Mouse (Mus musculus) erythroid progenitor cell, adult 5-6 weeks (primary cell): ENCODE results near the gene Bet1l. TPM values are rescaled to one million over a fixed set of nuclear protein-coding genes. Genes with fewer than 3 reads are reported as not detected.

Experiments
- ATAC-seq: replicated peaks from 2 replicates; pipeline ENCODE4 v1.8.0; 2016; ENCODE audit warnings: moderate number of reproducible peaks, mild to moderate bottlenecking, moderate TSS enrichment, inconsistent platforms; ENCODE audit not compliant: poor library complexity, low FRiP score, severe bottlenecking
- total RNA-seq, 2 experiments: library from RNA; stranded (forward) in 1 of 2; stranded (reverse) in 1 of 2; fragments of 150-400 nt in 1 of 2; fragments of 186-747, 209-891 nt in 1 of 2; gene quantifications; 2 replicates each; pipeline versions ENCODE4 v1.2.3 to v1.2.4; 2015 to 2017; ENCODE audit warnings: low replicate concordance in 2 of 2

Gene Bet1l
- total RNA-seq, 2 experiments from 2014 or later, result 9.2 to 9.4 TPM

DNA sequence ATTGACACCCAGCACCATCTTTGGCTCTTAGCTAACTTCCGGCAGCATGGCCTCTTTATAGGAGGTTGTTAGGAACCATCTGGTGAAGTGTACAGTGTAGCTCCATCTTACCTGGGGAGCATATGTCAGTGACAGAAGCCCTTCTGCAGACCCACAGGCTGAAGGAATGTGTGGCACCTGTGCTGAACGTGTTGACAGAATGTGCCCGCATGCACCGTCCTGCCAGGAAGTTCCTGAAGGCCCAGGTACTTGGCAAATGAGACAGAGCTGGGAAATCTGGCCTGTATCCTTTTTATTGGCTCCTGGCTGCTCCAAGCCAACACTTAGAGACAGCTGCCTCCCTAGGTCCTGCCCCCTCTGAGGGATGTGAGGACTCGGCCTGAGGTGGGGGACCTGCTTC is 3.4 kb upstream of the Bet1l start:
- ATAC-seq, result no peak

DNA sequence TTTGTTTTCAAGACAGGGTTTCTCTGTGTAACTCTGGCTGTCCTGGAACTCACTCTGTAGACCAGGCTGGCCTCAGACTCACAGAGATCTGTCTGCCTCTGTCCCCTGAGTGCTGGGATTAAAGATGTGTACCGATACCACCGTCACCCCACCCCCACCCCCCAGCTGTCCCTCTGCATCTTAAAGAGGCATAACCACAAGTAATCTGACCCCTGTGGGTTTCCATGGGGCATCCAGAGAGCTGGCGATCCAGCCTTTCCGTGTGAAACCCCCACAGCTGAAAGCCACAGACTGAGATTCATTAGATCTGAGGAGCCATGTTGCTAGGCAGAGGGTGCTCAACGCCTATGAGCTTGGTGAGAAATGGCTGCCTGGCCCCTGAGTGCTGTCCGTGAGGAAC is 2.6 kb upstream of the Bet1l start:
- ATAC-seq, result no peak

DNA sequence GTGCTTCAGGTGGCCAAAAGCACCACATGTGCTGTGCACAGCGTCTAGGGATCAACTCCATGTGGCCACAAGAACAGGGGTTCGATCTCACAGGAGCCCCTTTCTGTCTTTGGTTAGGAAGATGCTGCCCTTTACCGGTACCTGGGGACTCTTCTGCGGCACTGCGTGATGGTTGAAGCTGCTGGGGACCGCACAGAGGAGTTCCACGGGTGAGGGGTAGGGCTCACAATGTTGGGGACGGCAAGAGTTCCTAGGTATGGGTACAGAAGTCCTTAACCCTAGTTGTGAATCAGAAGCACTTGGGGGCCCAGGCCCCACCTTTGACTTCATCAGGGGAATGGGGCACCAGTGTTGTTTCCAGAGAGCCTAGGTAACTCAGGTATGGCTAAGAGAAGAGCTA is 1.4 kb upstream of the Bet1l start:
- ATAC-seq, result no peak

DNA sequence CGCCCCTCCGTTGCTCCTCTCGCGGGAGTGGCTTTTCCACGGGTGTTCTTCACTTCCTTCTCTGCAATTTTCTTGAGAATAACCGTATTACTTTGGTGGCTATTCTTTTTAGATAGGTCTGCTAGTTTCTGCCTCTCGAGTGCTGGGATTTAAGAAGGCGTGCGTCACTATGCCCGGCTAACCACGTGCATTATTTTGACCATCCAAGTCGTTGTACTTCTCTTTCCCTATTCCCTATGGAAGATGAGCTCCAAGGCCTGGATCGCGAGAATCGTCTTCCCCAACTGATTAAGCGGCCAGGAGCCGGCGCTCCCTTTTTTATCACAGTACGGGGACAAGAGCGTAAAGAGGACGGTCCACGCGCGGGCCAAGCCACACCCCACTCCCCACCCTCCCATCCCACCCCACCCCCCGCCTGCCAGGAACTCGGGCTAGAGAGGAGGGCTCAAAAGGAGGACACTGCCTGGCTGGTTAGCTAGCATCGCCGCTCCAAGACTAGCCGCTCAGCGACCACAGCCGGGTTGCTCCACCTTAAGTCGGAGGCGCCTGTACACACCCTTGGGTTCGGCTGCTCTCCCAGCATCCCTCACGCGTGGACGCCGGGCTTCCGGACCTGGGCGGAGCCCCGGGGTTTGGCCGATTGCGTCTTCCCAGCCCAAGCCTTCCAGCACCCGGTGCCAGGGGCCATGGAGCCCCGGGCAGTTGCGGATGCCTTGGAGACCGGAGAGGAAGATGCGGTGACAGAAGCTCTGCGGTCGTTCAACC is 410 bp downstream of the Bet1l start, which contains the start of gene Ric8a:
TSS of gene Ric8a (plus strand) at position 173 of the 765 bp plus-strand sequence.
- peak; percentile 76 for ATAC-seq

DNA sequence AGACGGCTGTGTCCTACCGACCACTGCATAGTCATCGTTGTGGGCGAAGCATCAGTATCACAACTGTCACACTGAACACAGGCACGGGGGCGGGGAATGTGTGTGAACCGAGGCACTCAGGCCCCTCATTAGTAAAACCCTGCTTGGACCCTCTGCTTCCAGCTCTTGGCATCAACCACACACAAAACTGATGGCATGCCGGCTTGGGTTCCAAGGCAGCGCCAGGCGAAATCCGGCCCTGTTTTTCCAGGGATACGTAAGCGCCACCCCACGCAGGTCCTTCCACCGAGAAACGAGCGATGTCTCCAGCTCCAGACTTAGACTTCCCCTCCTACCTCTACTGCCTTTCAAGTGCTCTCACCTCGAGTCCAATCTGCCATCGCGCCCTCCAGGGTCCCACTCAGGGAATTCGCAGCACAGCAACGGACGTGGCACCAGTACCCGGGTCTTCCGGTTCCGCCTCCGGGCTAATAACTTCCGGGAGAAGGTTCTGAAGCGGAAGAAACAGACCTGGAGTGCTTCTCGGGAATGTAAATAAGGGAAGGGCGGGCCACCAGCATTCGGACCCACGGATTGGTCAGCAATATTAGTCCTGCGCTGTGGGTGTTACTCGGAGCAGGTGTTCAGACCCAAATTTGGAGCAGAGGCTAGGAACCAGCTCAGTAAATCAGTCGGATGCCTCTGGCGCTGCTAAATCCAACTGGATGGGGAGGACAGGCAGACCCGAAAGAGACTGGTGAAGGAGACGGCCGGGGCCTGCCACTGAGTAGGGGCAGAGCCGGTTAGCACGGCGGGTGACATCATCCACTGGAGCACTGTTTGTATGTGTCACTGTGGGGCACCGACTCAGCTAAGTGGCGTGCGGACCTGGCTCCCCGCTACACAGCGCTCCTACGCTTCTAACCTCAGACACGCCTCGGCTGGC is 1.3 kb downstream of the Bet1l start, which contains the start of gene Gm45785:
TSS of gene Gm45785 (minus strand) at position 472 of the 925 bp plus-strand sequence.
- peak; percentile 74 for ATAC-seq

DNA sequence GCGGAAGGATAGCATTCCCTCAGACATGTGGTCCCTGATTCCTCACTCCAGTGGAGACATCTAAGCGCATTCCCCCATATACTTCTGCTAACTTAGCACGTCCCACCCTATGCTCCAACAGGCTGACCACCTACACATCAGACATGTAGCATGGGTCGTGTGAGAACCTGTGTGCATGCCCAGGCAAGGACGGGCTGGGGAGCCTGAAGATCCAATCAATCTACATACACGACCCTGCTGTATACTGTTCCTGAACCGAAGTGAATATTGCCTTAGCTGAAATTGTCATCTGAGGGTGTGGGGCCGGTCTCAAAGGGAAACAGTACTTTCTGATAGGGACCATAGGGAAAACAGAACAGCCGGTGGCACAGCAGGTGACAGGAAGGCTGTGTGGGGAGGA is 2.2 kb downstream of the Bet1l start:
- ATAC-seq, result no peak

DNA sequence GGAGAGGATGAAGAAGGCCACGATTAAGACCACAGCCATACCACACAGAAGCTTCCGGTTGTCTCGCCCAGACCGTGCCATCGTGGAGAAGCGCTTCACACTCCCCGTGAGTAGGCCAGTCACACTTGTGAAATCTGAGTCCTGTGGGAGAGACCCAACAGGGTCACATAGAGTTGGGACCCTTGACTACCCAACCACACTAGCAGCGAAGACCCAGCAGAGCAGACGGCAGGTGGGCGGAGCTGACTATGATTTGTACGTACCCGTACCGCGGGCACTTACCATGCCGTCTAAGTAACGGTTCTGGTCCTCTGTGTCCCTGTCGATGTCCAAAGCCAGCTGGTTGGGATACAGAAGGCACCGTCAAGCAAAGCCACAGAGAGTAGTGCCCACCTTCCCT is 2.9 kb downstream of the Bet1l start:
- ATAC-seq, result no peak

DNA sequence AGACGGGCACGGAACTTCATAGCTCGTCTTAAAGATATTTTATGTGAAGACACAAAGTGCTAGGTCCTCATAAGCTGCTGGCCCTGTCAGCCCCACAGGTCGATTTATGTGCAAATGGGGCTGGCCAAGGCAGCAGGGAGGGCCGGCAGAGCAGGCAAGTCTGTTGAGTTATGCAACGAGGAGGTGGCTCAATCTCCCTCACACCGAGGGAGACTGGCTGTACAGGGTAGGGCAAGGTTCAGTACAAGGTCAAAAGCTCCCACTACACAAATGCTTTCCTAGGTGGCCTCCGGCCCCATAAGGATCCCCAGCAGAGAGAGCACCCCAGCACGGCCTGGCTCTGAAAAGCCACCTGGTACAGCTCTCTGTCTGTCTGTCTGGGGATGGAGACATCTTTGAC is 4.0 kb downstream of the Bet1l start:
- ATAC-seq, result no peak

DNA sequence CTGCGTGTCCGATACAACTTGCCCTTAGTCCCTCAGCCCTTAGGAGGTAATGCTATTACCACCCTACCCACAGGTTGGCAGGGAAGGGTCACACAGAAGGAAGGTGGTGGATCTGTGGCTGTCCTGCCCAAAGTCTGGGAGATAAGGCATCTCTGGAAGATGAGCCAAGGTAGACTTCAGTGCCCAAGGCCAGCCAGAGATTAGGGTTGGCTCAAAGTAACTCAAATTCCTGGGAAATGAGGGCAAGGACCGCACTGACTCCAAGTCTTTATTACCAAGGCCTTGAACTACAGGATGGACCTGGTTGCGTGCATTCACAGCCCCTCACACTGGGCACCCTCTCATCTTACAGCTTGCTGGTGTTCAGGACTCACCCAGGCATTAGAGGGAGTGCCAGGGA is 5.5 kb downstream of the Bet1l start:
- no peak for ATAC-seq

DNA sequence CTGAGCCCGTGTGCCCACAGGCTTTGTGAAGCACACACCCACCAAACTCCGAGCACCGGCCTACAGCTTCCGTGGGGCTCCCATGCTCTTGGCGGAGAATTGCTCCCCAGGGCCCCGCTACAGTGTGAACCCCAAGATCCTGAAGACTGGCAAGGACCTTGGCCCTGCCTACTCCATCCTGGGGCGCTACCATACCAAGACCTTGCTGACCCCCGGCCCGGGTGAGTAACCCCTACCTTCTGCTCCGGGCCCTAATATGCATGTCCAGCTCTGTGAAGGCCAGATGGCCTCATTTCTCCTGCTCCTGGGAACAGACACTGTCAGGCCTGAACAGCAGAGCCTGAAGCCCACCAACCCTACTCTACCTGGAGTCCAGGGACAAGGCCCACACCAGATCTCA is 8.8 kb downstream of the Bet1l start:
- no peak for ATAC-seq

DNA sequence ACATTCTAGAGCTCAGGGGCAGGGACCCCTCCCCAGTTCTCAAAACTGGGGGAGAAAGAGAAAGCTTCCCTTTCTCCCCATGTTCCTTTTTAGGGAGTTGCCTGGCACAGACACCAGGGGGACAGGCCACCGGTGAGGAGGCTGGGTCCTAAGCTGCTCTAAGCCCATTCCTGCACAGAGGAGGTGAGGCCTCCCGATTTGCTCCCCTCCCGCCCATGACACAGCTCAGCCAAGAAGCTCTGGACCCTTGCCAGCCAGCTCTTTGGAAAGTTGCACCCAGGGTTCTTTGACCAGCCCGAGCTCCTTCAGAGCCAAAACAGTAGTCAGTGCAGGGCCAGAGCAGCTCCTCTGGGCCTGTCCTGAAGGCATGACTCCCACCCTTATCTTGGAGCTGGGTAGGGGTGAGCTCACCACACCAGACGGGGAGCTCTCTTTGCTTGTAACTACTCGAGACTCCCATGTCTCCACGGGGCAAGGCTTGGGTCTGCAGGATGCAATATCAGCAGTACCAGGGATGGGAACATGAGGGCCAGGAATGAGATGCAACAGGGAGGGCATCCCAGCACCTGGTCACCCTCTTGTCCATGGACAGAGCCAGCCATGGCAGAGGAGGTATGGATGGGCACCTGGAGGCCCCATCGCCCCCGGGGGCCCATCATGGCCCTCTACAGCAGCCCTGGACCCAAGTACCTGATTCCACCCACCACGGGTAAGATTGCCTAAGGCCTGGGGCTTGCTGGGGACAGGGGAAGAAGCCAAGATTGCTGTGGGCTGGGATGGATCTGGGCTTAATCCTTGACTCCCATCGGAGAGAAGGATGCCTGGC is 9.4 kb downstream of the Bet1l start, which contains the start of gene Odf3:
TSS of gene Odf3 (plus strand) at position 51 of the 826 bp plus-strand sequence.
- no peak for ATAC-seq

DNA sequence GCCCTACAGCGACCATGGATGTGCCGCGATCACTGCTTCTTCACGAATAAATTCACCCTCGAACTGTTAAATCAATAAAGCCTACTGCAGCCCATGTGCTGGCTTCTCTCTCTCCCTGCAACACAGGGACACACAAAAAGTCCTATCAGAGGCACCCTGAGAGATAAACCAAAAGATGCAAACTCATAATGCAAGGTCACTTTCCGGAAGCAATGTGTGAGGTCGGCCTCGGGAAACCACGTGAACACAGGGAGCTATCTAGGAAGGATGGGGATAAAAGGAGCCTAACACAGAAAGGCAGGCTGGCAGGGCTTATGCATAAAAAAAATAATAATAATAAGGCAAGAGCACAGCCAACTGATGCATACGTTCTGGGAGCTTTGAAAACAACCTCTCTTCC is 10.7 kb downstream of the Bet1l start:
- ATAC-seq, result no peak

DNA sequence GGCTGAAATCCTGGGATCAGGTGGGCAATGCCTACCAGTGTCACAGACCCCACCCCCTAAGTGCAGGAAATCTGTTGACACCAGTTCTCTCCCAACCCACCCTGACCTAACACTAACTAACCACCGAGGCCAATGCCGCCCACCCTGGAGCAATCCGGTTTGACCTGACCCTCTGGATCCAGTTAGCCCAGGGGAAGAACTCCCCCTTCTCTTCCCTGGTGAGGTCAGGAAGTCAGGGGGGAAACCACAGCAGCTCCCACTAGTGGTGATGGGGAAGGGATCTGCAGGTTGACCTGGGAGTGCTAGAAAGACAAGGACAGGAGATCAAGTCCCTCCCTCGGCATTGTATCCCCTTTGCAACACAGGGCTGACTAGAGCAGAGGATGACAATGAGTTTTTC is 11.7 kb downstream of the Bet1l start:
- ATAC-seq, result no peak

DNA sequence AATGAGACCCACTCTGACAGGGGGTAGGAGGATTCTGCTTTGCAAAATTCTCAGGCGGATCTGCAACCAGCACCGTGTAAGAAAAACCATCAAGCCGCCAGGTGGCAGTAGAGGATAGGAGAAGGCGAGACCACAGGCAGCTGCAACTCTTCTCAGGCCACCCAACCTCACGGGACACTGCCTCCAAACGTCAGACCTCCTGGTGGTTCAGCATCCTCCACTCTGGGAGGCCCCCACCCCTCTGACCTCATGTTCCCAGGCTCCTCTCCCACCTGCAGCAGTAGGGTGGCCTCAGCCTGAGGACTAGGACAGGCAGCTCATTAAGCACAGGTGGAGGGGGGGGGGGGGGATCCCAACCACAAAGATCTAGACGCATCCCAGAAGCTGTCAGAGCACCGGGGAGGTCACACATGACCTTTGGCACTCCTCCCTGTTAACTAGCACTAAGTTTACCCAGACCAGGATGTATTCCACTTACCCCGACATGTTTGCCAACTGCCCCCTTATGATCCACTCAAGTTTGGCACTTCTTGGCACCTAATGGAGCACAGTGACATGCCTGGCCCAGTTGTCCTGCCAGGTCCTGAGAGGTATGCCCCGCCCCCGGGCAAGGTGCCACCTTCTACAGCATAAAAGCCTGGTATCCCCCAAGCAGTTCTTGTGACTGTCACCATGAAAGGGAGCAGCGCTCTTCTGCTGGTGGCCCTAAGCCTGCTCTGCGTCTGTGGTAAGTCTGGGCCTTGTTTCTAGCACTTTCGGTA is 12.3 kb downstream of the Bet1l start, which contains the start of gene Scgb1c1:
TSS of gene Scgb1c1 (plus strand) at position 643 of the 761 bp plus-strand sequence.
- ATAC-seq, result peak; percentile 60

DNA sequence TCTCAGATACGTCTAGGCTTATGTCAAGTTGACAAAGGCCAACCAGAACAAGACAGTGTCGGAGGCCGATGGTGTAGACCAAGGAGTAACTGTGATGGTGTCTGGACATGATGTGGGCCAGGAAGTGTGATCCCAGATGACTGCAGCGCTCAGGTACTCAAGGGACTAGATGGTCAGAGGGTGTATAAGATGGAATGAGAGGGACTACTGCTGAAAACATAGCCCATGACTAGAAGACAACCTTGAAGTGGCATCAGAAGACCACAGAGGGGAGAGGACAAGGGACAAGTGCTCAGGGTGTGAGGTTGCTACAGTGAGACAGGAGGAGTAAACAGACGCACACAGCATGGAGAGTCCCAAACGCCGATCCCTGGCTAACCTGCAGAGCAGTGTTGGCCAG is 13.6 kb downstream of the Bet1l start:
- ATAC-seq, result no peak

DNA sequence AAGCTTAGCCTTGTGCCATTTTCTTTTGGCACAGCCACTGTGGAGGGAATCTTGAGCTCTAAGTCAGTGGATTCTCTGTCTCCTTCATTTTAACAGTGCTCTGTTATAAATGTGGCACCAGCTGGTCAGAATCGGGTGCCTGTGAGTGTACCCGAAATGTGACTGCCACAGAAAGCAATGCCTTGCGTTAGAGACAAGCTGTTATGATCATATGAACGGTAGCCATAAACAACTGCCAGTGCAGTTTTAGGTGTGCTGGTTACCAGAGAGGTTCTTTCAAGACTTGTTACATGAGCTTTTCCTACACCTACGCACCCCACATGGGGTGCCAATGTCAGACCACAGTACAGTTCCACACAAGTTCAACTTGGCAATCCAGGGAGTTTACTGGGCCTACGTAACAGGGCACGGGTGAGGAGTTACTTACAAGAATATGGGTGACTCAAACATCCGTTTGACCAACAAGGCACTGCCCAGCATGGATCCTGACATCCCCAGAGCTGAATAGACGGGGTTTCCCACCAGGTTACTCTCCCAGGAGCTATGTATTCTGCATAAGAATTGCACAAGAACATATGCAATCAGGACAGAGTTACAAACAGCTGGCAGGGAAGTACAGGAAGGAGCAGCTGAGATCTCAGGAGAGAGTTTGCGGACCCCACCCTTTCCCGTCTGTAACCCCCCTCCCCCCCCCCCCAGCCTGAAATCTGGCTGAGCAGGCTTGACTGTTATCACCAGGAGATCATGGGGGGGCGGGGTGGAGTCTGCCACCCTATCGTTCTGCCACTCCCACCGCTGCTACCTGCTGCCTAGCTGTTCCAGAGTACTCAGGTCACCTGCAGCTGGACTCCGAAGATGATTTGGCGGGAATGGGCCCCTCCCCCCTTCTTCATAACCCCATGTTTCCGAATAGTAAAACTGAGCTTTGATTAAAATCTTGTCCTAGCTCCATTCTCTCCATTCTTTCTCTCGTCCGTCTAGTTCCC is 16.3 kb downstream of the Bet1l start:
- no peak for ATAC-seq

DNA sequence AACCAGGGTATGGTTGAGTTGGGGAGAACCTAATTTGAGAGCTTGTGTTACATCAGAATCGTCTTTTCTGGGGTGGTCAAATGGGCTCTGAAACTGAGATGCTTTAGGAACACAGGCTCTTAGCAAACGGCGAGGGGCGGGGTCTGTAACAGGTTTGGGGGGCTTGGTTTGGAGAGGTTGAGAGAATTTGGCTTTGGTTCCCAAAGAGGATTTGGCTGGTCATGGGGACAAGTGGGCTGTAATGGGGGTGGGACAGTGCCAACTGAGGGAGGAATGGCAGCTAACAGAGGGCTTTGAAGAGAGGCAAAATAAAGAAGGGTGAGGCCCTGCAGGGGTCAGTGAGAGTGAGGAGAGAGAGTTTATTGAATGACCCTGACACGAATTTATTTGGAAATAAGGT is 17.8 kb downstream of the Bet1l start:
- no peak for ATAC-seq
